Mouse (Mus musculus) stomach, postnatal 0 days (tissue): ENCODE data around the gene Frmd3.

Experiments used
- CTCF ChIP-seq: IDR thresholded peaks from 2 replicates; pipeline ENCODE4 v1.5.1; 2016; ENCODE audit warnings: antibody characterized with exemption, low read depth, mild to moderate bottlenecking, moderate library complexity
- EP300 ChIP-seq: optimal IDR thresholded peaks from 2 replicates; pipeline ENCODE3; 2016; ENCODE audit warnings: antibody characterized with exemption

DNA sequence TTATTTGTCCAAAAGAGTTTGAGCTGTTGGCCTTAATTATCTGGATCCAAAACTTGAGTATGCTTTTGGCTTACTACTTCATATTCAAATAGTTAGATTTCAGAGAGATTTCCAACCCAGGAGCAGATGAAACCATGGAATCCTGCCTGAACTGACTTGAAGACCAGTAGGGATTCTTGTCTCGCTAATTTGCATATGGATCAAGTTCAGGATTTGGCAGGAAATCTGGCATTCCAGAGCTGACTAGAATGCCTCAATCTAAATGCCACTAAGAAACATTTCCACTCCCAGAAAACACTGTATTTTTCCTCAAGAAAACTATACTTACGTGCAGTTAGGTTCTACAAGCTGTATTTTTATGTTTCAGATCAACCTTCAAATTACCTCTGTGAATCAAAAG is 6.8 kb downstream of the Frmd3 start:
- no peak for TF ChIP-seq CTCF
- no peak for TF ChIP-seq EP300
